Mouse (Mus musculus) central nervous system, embryonic 18 days (tissue): ENCODE data around the gene Gm14435. TPM values are rescaled to one million over a fixed set of nuclear protein-coding genes. Genes with fewer than 3 reads are reported as not detected.

Source experiments
- polyA plus RNA-seq: library from polyadenylated mRNA; depleted of rRNA; stranded (reverse); fragments of >200 nt; gene quantifications from 2 replicates; pipeline ENCODE4 v1.2.3, GENCODE M21; 2012; rRNA removed

Gm14435 gene
- polyA plus RNA-seq = 3.3 and 3.4 TPM in 2 replicates

GRCm38 (mm10) chr2:176423294-176423693 is at the start of gene Gm14435:
Gm14435 (plus strand) TSS chr2:176423594.

Other genes starting within 250 kb of the Gm14435 start
- 7.2 and 8.6 TPM in 2 replicates for gene 2210418O10Rik, start 197.0 kb upstream of the Gm14435 start, polyA plus RNA-seq
- not detected in 2 replicates for gene Gm11009, start 104.1 kb upstream of the Gm14435 start, polyA plus RNA-seq
- 17.9 and 22.1 TPM in 2 replicates for gene Gm14434, start 63.2 kb downstream of the Gm14435 start, polyA plus RNA-seq
- not detected in 2 replicates for gene Zfp967, start 97.5 kb downstream of the Gm14435 start, polyA plus RNA-seq
- gene Gm14308, start 212.8 kb downstream of the Gm14435 start, polyA plus RNA-seq = 10.5 and 13.1 TPM in 2 replicates
- 9.9 and 10.0 TPM in 2 replicates for gene Zfp973, start 246.9 kb downstream of the Gm14435 start, polyA plus RNA-seq